Mouse (Mus musculus): ENCODE data around the gene Aagab. TPM values are rescaled to one million over a fixed set of nuclear protein-coding genes. Genes with fewer than 3 reads are reported as not detected.

Gene Aagab
- polyA plus RNA-seq, 1 experiment from 2014 or later = 54.3 TPM

DNA sequence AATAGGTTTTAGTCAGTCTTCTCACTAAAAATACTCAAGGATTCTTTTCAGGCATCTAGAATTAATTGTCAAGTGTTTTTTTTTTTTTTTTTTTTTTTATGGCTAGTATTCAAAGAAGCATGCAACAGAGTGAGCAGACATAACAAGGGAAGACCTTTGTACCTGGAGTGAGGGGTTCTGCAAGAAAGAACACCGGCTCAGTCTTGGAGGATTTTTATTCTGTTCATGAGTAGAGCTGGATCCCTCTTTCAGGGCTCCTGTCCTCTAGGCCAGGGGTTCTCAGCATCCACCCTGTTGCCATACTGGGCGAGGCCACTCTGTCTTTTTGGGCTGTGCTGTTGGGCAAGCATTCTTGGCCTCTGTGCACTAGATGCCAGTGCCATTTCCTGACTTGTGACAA, 7.3 kb downstream of the Aagab start:
- Histone ChIP-seq H3K4me3 (ENCODE audit: low read depth, low read length) (no peak overlapping the region), H3K9ac (ENCODE audit: low read length) (no peak overlapping the region), H3K27me3 (ENCODE audit: control insufficient read depth, insufficient read depth, low read length) (no peaks in the 10 kb centered on the region), H3K36me3 (ENCODE audit: control insufficient read depth, insufficient read depth, low read length) (no peaks in the 10 kb centered on the region), H3K4me1 (ENCODE audit: control insufficient read depth, insufficient read depth, low read length) (peaks cover 16% of the 10 kb centered on the region), H3K27ac (ENCODE audit: low read depth, low read length) (no peak overlapping the region), H3K4me2 (ENCODE audit: low read depth) (no peak overlapping the region), H3K9me3 (ENCODE audit: control insufficient read depth, low read length) (no peaks in the 10 kb centered on the region)
- ATAC-seq (ENCODE audit: insufficient read depth, low FRiP score, low TSS enrichment) (no peak), DNase-seq (ENCODE audit: low spot score) (no peak)
- 93% methylated on average over 2 of the region's 2 CpGs for WGBS

GRCm38 (mm10) chr9:63610231-63610630, 7.8 kb downstream of the Aagab start:
- ATAC-seq (ENCODE audit: insufficient read depth, low FRiP score, low TSS enrichment) = no peak
- H3K36me3 ChIP-seq (ENCODE audit: control insufficient read depth, insufficient read depth, low read length) = no peaks in the 10 kb centered on the region
- no peak overlapping the region for H3K27ac ChIP-seq (ENCODE audit: low read depth, low read length)
- H3K4me3 ChIP-seq (ENCODE audit: low read depth, low read length) = no peak overlapping the region
- 90% methylated on average over 6 of the region's 6 CpGs for WGBS
- peaks cover 16% of the 10 kb centered on the region for H3K4me1 ChIP-seq (ENCODE audit: control insufficient read depth, insufficient read depth, low read length)
- no peak for DNase-seq (ENCODE audit: low spot score)
- H3K27me3 ChIP-seq (ENCODE audit: control insufficient read depth, insufficient read depth, low read length) = no peaks in the 10 kb centered on the region
- no peaks in the 10 kb centered on the region for H3K9me3 ChIP-seq (ENCODE audit: control insufficient read depth, low read length)
- H3K4me2 ChIP-seq (ENCODE audit: low read depth) = no peak overlapping the region
- H3K9ac ChIP-seq (ENCODE audit: low read length) = no peak overlapping the region

GRCm38 (mm10) chr9:63610841-63611366, 8.4 kb downstream of the Aagab start:
- Histone ChIP-seq H3K4me3 (ENCODE audit: low read depth, low read length) (no peak overlapping the region), H3K27ac (ENCODE audit: low read depth, low read length) (no peak overlapping the region), H3K4me1 (ENCODE audit: control insufficient read depth, insufficient read depth, low read length) (peaks cover 16% of the 10 kb centered on the region), H3K9ac (ENCODE audit: low read length) (no peak overlapping the region), H3K27me3 (ENCODE audit: control insufficient read depth, insufficient read depth, low read length) (no peaks in the 10 kb centered on the region), H3K9me3 (ENCODE audit: control insufficient read depth, low read length) (no peaks in the 10 kb centered on the region), H3K4me2 (ENCODE audit: low read depth) (no peak overlapping the region; the same call in 1 of the 2 replicates), H3K36me3 (ENCODE audit: control insufficient read depth, insufficient read depth, low read length) (no peaks in the 10 kb centered on the region)
- no peak for ATAC-seq (ENCODE audit: insufficient read depth, low FRiP score, low TSS enrichment)
- DNase-seq (ENCODE audit: low spot score) = peak; percentile 55
- 17% methylated on average over 13 of the region's 13 CpGs for WGBS

GRCm38 (mm10) chr9:63611967-63612366, 9.5 kb downstream of the Aagab start:
- DNase-seq (ENCODE audit: low spot score) (no peak), ATAC-seq (ENCODE audit: insufficient read depth, low FRiP score, low TSS enrichment) (no peak)
- Histone ChIP-seq H3K9ac (ENCODE audit: low read length) (no peak overlapping the region), H3K4me3 (ENCODE audit: low read depth, low read length) (no peak overlapping the region), H3K27me3 (ENCODE audit: control insufficient read depth, insufficient read depth, low read length) (no peaks in the 10 kb centered on the region), H3K4me2 (ENCODE audit: low read depth) (no peak overlapping the region), H3K4me1 (ENCODE audit: control insufficient read depth, insufficient read depth, low read length) (peaks cover 16% of the 10 kb centered on the region), H3K27ac (ENCODE audit: low read depth, low read length) (no peak overlapping the region), H3K9me3 (ENCODE audit: control insufficient read depth, low read length) (no peaks in the 10 kb centered on the region), H3K36me3 (ENCODE audit: control insufficient read depth, insufficient read depth, low read length) (no peaks in the 10 kb centered on the region)
- 64% methylated on average over 5 of the region's 5 CpGs for WGBS

- H3K4me2 ChIP-seq (ENCODE audit: low read depth) = no peak overlapping the region
- ATAC-seq (ENCODE audit: insufficient read depth, low FRiP score, low TSS enrichment) = no peak
- no peaks in the 10 kb centered on the region for H3K27me3 ChIP-seq (ENCODE audit: control insufficient read depth, insufficient read depth, low read length)
- H3K27ac ChIP-seq (ENCODE audit: low read depth, low read length) = no peak overlapping the region
- H3K36me3 ChIP-seq (ENCODE audit: control insufficient read depth, insufficient read depth, low read length) = no peaks in the 10 kb centered on the region
- H3K9ac ChIP-seq (ENCODE audit: low read length) = no peak overlapping the region
- no peak overlapping the region for H3K4me3 ChIP-seq (ENCODE audit: low read depth, low read length)
- peak; percentile 44 for DNase-seq (ENCODE audit: low spot score)
- peaks cover 16% of the 10 kb centered on the region for H3K4me1 ChIP-seq (ENCODE audit: control insufficient read depth, insufficient read depth, low read length)
- H3K9me3 ChIP-seq (ENCODE audit: control insufficient read depth, low read length) = no peaks in the 10 kb centered on the region
- WGBS = 52% methylated on average over 16 of the region's 16 CpGs
Measured at GRCm38 (mm10) chr9:63612565-63613515, 10.4 kb downstream of the Aagab start.

DNA sequence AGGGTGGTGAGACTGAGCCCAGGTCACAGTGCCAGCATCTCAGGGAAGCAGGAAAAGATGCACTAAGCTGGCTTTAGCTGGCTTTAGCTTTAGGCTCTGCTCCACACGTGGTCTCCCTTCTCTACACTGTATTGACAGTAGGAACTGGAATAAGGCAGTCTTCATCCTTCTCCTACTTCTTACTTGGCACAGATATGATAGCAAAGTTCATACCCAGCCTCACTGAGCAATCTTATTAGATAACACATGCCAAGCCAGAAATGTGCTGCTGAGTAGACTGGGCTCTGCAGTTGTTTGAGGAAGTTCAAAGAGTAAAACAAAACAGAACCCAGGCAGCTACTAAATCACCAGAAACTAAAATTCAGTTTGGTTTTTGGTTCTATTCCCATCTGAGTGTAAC, 11.1 kb downstream of the Aagab start:
- Histone ChIP-seq H3K9me3 (ENCODE audit: control insufficient read depth, low read length) (no peaks in the 10 kb centered on the region), H3K27ac (ENCODE audit: low read depth, low read length) (no peak overlapping the region), H3K4me1 (ENCODE audit: control insufficient read depth, insufficient read depth, low read length) (peaks cover 16% of the 10 kb centered on the region), H3K4me2 (ENCODE audit: low read depth) (no peak overlapping the region), H3K36me3 (ENCODE audit: control insufficient read depth, insufficient read depth, low read length) (no peaks in the 10 kb centered on the region), H3K27me3 (ENCODE audit: control insufficient read depth, insufficient read depth, low read length) (no peaks in the 10 kb centered on the region), H3K9ac (ENCODE audit: low read length) (no peak overlapping the region), H3K4me3 (ENCODE audit: low read depth, low read length) (no peak overlapping the region)
- no peak for DNase-seq (ENCODE audit: low spot score)
- no peak for ATAC-seq (ENCODE audit: insufficient read depth, low FRiP score, low TSS enrichment)
- 57% methylated on average over 1 of the region's 1 CpGs for WGBS

DNA sequence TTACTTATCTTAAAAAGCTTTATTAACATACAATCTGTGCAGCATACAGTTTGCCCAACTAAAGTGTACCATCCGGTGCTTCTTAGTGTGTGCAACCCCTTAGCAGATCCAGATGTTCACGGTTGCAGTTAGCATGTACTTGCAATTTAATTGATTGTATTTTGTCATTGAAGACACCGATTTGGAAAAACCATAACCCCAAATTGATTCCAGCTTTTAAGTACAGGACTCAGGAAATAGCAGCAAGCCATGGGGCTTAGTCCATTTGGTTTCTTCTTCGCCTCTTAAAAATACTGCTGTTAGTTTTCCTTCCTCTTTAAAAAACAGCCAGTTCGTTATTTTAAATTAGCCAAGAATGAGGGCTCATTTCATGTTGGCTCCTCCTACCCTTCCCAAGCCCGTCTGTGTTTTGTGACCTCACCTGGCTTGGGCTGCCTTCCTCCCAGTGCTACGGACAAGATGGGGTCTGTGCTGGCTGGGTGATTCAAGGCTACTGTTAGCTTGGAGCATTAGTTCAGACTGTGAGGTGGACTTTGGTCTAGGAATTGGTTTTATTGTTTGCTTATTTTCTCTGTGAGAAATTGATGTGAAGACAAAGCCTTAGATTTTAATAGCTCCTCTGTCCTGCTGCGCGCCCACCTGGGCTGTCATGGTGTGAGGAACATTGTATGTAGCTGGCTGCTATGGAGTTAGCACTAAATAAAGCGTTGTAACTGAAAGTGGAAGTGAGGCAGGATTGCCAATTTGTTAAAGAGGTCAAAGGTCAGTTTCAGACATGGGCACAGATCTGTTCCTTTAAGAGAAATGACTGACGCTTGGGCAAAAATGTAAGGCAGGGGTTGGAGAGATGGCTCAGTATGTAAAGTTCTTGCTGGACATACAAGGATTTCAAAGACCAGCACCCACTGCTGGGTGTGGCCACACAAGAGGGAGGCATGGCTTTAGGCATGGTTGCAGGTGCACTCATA, 11.8 kb downstream of the Aagab start:
- Histone ChIP-seq H3K36me3 (ENCODE audit: control insufficient read depth, insufficient read depth, low read length) (no peaks in the 10 kb centered on the region), H3K4me1 (ENCODE audit: control insufficient read depth, insufficient read depth, low read length) (peaks cover 16% of the 10 kb centered on the region), H3K27me3 (ENCODE audit: control insufficient read depth, insufficient read depth, low read length) (no peaks in the 10 kb centered on the region), H3K9me3 (ENCODE audit: control insufficient read depth, low read length) (no peaks in the 10 kb centered on the region), H3K9ac (ENCODE audit: low read length) (no peak overlapping the region), H3K4me2 (ENCODE audit: low read depth) (no peak overlapping the region), H3K27ac (ENCODE audit: low read depth, low read length) (no peak overlapping the region), H3K4me3 (ENCODE audit: low read depth, low read length) (no peak overlapping the region)
- DNase-seq (ENCODE audit: low spot score) (no peak), ATAC-seq (ENCODE audit: insufficient read depth, low FRiP score, low TSS enrichment) (no peak)
- WGBS = 82% methylated on average over 11 of the region's 11 CpGs

DNA sequence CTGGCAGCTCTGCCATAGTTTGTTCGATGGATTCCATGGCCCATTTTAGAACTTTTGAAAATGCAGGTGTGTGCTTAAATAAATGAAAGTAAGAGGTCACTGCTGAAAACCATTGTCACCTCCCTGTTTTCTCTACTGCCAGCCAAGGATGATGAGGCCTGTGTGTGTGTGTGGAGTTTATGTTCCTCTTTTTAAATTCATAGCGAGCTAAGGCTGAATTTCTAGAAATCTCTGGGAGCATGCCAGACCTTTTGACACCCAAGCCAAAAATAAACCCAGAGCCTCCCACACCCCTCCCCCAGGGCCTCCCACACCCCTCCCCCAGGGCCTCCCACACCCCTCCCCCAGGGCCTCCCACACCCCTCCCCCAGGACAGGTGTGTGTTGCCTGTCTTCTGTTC, 15.5 kb downstream of the Aagab start:
- no peak overlapping the region for H3K9ac ChIP-seq (ENCODE audit: low read length)
- WGBS = 92% methylated on average over 2 of the region's 2 CpGs
- DNase-seq (ENCODE audit: low spot score) = no peak
- H3K4me1 ChIP-seq (ENCODE audit: control insufficient read depth, insufficient read depth, low read length) = peaks cover 5% of the 10 kb centered on the region
- no peak overlapping the region for H3K4me2 ChIP-seq (ENCODE audit: low read depth)
- no peak overlapping the region for H3K4me3 ChIP-seq (ENCODE audit: low read depth, low read length)
- H3K27ac ChIP-seq (ENCODE audit: low read depth, low read length) = no peak overlapping the region
- no peak for ATAC-seq (ENCODE audit: insufficient read depth, low FRiP score, low TSS enrichment)
- no peaks in the 10 kb centered on the region for H3K9me3 ChIP-seq (ENCODE audit: control insufficient read depth, low read length)
- no peaks in the 10 kb centered on the region for H3K27me3 ChIP-seq (ENCODE audit: control insufficient read depth, insufficient read depth, low read length)
- H3K36me3 ChIP-seq (ENCODE audit: control insufficient read depth, insufficient read depth, low read length) = peaks cover 2% of the 10 kb centered on the region; the same call in 1 of the 2 replicates
